Mouse (Mus musculus) bone marrow, adult 2 months (tissue): ENCODE results near the gene Mrps34.

Source experiments
- CTCF ChIP-seq: fragments of 200-500 bp; IDR thresholded peaks from 2 replicates; pipeline ENCODE4 v1.5.1; 2011; ENCODE audit warnings: low read length, control low read depth; ENCODE audit not compliant: control insufficient read depth, insufficient read depth
- POLR2A ChIP-seq: fragments of 200-500 bp; IDR thresholded peaks from 2 replicates; pipeline ENCODE4 v1.6.1; 2011; ENCODE audit warnings: low read depth, mild to moderate bottlenecking, control low read depth, low read length, borderline replicate concordance; ENCODE audit not compliant: control insufficient read depth

GRCm38 (mm10) chr17:24937266-24937665 is 42.4 kb downstream of the Mrps34 start:
- TF ChIP-seq POLR2A: no peak
- TF ChIP-seq CTCF: no peak
